Mouse (Mus musculus): ENCODE data around the gene Adcy4.

The Adcy4 gene

DNA sequence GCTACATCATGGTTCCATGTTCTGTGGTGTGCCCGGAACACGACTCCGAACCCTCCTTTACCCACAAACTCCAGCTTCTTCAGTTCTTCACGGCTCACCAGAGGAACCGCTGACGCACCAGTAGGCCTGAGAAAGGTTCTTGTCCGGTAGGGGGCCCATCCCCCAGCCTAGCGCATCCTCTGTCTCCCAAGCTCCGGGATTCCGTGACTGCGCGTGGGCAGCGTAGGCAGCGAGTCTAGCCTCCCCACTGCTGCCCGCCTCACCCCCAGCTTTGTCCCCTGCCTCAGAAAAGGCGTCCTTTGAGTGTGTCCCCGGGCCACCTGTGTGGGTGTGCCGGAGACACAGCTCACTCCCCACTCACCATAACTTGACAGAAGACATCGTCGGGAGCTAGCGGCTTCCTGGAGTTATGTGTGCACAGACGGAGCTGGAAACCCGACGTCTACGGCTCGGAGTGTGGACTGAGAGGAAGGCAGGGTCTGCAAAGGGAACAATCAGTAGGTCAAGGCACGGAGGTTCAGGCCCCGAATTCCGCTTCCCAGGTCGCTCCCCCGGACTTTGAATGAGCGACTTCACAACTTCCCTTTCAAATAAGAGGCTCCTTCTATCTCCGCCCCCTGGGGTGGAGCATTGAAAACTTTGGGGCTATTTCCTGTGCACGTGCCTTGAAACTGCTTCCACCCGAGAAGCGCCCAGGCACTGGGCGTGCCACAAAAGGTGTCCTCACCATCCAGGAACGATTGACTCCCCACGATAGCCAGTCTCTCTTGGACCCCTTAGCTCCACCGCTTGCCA lies 4.6 kb upstream of the Adcy4 start, which contains the start of gene Ripk3:
Gene Ripk3, minus strand, starts transcription at position 610 of the 795 bp plus-strand sequence.
- DNase-seq (ENCODE audit: low read depth), result peak; percentile 44

DNA sequence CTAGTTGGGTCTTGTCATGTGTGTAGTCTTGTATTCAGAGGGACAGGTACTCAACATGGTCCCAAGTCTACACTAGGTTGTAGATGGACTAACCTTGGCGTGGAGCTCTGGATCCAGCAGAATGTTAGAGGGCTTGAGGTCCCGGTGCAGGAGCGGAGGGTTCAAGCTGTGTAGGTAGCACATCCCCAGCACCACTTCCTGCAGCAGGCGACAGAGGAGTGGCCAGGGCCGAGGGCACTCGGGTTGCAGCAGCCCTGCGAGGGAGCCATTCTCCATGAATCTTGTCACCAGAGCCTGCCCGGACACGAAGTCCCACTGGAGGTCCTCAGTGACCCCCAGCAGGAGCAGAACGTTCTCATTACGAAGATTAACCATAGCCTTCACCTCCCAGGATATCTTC lies 3.8 kb upstream of the Adcy4 start:
- no peak for DNase-seq (ENCODE audit: low read depth)

DNA sequence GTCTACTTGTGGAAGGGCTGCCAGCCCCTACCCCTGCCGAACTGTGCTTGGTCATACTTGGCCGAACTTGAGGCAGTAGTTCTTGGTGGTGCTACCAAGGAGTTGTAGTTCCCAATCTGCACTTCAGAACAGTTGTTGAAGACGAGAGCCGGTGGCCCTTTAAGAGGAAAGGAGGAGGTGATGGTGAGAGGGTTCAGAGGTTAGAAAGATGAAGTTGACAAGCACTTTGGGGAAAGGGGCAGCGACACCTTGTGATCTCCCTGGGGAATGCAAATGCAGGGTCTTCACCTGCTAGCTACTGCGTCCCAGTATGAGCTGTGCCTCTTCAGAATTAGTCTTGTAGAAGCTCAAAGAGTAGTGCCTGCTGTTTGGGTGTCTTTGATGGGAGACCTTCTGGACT lies 1.3 kb upstream of the Adcy4 start:
- DNase-seq (ENCODE audit: low read depth), result no peak

DNA sequence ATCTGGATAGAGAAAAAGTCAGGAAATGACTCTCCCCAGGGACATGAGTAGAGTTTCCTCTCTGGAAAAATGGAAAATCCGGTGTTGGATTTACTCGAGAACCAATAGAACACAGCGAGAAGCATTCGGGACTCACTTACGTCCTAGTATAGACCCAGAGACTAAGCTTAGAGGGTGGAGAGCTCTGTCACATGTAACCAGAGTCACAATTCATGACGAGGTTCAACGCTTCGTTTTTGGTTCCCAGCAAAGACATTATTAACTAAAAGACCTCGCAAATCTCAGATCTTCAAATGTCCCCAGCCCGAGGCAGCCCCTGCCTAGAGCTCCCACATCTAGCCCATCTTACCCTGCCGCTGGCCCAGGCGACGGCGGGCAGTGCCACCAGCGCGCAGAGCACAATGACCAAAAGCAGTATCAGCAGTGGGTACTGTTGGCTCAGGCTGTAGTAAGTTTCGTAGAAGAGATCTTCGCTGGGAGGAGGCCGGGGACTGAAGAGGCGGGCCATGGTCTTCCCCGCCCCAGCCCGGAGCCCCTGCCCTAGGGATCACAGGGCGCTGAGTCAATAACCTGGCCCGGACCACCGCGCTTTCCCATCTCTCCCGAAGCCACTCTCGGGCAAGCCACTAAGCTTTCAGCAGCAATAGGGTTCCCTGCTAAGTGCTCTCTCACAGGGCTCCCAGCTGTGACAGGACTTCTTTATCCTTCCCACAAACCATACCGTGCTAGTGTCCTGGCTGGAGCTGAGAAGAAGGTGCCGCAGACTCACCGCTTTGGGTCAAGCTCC lies 531 bp downstream of the Adcy4 start:
- DNase-seq (ENCODE audit: low read depth), result no peak

DNA sequence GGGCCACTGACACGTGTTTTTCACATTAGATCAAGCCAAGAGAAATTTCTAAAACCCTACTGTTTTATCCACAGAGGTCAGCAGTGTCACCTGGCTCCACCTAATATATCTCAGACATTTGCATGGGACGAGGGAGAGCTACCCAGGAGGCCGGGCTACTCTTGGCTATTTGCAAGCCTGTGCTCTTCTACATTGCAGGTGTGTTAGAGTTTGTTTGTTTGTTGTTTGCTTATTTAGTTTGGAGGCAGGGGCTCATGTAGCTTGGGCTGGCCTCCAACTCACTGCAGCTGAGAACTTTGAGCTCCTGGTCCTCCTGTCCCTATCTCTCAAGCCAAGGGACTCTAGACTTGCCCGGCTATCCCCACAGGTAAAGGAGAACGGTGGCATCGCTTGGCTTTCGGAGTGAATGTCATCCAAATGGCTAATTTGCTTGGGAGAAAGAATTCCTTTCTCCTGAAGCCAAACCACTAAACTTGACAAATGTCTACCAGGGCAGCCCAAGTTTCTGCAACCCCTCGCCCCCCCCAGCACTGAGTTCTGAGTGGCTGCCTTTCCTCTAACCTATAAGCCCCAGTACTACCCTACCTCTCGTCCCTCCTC lies 1.4 kb downstream of the Adcy4 start:
- DNase-seq (ENCODE audit: low read depth), result no peak

DNA sequence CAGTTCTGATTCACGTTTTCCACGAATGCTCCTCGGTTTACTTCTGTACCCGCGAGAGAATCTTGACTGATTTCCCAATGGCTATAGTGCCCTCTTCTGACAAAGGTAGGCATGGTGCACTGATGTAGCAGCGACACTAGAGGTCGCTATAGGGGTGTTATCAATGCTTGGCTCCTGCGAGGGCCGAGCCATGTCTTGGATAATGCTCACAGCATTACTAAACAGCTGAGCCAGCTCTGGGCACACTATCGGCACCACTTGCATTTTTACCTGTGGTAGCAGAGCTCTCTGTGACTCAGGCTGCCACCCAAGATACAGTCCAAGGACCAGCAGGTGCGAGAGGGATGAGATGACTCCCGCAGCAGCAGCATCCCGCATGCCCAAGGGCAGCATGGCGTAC lies 2.6 kb downstream of the Adcy4 start:
- peak; percentile 88 for DNase-seq (ENCODE audit: low read depth)

DNA sequence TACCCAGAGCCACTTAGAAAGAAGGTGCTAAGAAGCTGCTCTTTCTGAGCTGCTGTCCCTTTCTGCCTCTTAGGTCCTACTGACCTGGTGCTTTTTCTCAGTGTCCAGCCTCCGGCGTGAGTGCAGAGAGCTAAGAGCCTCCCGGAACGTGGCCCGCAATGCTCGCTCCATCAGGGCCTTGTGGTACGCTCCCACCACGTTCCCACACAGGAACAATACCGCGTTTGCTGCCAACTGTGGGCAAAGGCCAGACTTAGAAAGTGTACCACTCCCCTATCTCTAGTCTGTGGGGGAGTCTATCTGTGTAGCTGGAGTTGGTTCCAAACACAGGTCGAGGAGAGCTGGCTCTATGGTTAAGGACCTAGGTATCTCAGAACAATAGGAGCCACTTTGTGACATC lies 3.2 kb downstream of the Adcy4 start:
- no peak for DNase-seq (ENCODE audit: low read depth)

DNA sequence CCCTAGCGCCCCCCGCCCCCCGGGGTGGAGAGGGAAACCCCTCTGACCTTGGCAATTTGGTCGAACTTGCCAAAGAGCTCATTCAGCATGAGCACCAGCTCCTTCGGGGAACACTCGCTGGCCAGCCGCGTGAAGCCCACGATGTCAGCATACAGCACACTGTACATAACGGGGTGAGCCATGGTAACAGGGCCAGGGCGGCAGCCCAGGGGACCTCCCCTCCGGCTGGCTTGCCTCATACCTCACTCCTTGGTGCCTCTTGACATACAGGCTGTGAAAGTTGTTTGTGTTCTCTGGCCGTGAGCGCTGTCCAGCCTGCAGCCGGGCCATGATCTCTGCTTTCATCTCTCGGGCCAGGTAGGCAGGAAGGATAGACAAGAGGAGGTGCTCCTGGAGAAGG lies 4.2 kb downstream of the Adcy4 start:
- no peak for DNase-seq (ENCODE audit: low read depth)

DNA sequence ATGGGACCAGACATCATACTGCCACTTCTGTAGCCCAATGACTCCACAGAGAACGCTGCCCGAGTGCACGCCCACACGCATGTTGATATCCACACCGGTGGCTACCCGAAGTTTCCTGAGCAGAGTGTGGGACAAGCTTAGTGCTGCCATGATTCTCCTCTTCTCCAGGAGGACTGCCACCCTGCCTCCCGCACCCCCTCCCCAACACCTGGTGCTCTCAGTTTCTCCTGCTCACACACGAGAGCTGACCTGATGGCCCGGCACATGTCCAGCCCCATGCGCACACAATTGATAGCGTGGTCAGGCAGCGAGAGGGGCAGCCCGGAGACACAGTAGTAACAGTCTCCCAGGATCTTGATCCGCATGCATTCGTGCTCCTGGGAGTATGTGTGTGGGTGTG lies 5.2 kb downstream of the Adcy4 start:
- no peak for DNase-seq (ENCODE audit: low read depth)

DNA sequence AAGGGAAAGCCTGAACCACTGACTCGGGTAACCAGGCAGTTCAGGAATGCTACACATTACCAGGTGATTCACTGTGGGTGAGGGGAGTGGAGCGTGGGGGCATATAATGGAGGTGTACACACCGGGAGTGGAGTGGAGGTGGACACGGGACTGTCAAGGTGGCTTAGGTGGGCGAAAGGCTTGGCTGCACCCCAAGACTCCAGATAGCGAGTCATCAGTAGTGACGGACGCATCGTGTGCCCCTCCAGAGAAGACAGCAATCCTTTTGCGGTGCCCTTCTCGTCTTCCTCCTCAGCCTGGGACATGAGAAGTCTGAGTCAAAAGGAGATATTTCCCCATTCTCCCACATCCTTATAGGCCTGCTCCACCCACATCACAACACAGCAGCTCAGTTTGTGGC lies 6.1 kb downstream of the Adcy4 start:
- DNase-seq (ENCODE audit: low read depth), result no peak

DNA sequence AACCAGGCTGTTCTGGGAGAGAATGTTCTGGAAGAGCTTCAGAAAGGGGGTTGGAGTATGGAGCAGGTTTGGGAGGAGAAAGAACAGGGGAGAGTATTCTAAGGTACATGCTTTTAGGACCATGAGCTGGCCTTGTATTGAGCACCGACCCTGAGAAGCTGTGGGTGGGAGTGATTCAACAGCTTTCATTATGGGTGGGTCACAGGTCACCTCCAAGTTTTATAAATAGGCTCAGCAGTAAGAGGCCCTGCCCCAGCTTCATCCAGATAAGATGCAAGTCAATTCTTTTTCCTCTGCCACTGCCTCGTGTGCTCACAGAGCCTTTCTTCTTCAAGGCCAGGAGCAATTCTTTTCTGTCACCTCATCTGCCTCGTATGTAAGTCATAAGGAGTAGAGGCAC lies 6.7 kb downstream of the Adcy4 start:
- DNase-seq (ENCODE audit: low read depth), result no peak

DNA sequence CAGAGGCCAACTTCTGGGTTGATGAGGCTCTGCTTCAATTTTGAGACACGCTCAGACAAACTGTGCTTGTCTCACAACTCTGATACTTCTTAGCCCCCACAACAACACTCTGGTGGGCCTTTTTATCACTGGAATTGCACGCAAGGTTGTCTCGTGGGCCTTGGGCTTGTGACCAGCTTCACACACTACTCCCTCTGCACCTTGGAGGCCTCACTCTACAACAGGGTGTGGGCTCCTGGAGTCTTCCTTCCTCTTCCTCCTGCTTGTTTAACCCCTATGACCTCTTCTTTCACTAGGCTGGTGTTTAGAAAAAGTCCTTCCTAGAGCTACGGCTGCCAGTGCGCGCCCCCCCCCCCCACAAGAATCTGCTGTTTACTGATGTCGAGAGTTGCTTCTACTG lies 7.2 kb downstream of the Adcy4 start:
- no peak for DNase-seq (ENCODE audit: low read depth)

DNA sequence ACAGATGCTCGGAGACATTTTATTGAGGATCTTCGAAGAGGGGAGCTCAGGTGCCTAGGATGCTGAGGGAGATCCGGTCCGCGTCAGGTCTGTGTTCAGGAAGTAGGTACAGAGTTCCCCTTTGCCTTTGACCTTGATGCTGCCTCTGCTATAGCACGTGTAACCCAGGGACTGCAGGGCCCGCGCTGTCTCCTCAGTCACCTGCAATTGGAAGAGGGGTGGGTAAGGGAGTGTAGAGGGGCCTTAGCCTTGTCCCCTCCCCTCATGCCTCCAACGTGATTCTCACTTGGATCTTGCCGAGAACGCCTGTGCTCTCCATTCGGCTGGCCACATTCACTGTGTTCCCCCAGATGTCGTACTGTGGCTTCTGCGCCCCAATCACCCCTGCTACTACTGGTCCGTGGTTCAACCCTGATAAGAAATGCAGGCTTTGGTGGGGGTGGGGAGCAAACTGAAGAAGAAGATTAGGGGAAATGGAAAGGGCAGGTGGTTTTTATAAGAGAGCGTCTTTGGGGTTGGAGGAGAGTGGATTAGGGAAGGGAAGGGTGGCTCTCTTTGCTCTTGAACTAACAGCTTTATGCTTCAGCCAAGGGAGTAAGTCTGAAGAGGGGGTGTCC lies 14.7 kb downstream of the Adcy4 start:
- no peak for DNase-seq (ENCODE audit: low read depth)

DNA sequence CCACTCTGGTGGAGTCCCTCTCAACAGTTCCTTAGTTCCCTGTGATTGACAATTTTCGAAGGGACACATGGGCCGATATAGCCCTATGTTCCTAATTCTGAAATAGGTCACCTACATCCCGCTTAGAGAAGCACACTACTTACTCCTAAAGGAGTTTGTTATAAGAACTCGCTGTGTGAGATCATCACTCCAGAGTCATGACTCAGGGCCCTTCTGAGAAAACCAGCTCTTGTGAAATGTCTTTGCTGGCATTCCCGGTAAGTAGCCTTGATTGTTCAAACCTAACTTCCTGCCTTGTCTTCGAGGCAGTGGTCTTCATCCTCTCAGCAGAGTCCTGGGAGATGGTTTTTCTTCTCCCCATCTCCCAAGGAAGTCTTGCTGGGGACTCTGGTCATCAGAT lies 15.3 kb downstream of the Adcy4 start:
- DNase-seq (ENCODE audit: low read depth), result peak; percentile 64

DNA sequence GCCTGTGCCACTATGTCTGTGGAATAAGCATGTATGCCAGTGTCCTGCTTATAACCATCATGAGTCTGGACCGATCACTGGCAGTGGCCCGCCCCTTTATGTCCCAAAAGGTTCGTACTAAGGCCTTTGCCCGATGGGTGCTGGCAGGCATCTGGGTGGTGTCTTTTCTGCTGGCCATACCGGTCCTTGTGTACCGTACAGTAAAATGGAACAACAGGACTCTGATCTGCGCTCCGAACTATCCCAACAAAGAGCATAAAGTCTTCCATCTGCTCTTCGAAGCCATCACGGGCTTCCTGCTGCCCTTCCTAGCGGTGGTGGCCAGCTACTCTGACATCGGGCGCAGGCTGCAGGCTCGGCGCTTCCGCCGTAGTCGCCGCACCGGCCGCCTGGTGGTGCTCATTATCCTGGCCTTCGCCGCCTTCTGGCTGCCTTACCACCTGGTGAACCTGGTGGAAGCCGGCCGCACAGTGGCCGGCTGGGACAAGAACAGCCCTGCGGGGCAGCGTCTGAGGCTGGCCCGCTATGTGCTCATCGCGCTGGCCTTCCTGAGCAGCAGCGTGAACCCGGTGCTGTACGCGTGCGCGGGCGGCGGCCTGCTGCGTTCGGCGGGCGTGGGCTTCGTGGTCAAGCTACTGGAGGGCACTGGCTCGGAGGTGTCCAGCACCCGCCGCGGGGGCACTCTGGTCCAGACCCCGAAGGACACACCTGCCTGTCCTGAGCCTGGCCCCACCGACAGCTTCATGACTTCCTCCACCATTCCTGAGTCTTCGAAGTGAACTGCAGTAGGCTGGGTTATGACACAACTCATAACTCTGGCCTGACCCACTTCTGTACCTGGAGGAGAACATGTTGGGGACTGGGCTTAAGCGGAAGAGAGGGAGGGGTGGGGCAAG lies 16.1 kb downstream of the Adcy4 start:
- DNase-seq (ENCODE audit: low read depth), result no peak

DNA sequence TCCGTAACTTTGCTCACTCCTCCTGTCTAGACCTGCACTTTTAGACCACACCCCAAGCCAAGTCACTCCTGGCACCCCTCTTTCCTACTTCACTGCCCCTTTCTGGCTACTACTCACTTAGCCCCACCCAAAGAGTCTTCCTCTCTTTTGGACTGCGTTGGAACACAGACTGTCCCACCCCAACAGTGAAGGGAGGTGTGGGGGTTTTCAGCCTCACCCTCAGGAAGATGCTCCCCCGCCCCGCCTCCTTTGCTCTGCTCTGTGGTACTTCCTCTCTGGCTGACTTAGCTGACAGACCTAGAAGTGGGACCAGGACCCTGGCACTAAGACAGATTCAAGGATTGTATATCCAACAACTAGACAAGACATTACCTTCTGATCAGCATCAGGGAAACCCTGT lies 18.2 kb downstream of the Adcy4 start, which contains the start of gene Ltb4r1:
Gene Ltb4r1, plus strand, starts transcription at position 267 of the 400 bp plus-strand sequence.
- no peak for DNase-seq (ENCODE audit: low read depth)

DNA sequence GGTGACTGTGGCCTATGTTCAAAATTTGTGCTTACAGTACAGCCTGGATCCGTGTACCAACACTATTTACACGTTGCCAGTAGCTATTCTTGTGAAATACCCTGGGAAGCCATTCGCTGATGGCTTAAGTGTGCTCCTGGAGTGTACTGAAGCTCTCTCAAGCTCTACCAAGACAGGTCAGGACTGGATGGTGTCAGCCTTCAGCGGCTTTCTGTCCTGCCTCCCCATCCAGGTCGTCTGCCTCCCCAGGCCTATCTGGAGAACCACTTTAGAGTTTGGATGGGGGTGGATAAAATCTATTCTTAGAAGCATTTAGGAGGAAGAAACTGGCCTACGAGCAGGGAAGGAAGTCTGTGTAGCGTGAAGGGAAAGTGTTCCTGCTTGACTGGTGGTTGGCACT lies 20.7 kb downstream of the Adcy4 start:
- no peak for DNase-seq (ENCODE audit: low read depth)

DNA sequence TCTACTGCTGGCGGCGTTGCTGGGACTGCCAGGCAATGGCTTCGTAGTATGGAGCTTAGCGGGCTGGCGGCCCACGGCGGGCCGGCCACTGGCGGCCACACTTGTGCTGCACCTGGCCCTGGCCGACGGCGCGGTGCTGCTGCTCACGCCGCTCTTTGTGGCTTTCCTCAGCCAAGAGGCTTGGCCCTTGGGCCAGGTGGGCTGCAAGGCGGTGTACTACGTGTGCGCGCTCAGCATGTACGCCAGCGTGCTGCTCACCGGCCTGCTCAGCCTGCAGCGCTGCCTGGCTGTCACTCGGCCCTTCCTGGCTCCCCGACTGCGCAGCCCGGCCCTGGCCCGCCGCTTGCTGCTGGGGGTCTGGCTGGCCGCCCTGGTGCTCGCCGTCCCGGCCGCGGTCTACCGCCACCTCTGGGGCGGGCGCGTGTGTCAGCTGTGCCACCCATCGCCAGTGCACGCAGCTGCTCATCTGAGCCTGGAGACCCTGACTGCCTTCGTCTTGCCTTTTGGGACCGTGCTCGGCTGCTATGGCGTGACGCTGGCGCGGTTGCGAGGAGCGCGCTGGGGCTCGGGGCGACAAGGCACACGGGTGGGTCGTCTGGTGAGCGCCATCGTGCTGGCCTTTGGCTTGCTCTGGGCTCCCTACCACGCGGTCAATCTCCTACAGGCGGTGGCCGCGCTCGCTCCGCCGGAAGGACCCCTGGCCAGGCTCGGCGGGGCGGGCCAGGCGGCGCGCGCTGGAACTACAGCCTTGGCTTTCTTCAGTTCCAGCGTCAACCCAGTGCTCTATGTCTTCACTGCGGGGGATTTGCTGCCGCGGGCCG lies 21.7 kb downstream of the Adcy4 start:
- no peak for DNase-seq (ENCODE audit: low read depth)

DNA sequence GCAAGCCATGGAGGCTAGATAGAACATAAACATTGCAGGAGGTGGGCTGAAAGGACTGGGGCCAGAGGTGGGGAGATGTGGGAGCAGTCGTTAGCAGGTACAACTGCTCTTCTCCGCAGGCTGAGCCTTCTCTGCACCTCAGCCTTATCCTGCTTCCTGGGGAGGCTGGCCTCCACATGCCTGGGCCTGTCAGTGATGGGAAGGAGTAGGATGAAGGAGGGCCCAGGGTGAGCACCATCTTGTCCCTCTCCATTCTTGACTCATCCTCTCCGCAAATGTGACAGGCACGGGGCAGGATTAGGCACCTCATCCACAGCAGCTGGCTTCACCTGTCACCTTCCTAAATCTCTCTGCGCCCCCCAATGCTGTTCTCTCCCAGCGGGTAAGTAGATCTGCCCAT lies 22.7 kb downstream of the Adcy4 start, which contains the start of gene Ltb4r2:
Gene Ltb4r2, plus strand, starts transcription at position 266 of the 400 bp plus-strand sequence.
- no peak for DNase-seq (ENCODE audit: low read depth)

DNA sequence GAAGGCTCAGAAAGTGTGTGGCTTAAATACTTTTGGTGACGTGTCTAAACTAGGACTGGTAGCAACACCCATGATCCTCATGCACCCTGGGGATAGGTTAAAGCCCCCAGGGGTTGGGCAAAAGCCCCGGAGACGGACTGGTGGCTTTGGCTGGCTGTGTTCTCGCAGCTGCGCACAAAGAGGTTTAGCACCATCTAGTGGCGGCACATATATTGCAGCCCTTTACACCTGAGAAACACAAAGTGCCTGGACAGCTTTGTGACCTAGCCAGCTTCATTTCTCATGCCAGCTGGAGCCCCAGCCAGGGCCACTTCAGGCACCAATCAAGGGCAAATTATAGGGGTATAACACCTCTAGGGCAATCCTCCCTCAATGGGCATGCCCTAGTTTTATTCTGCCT lies 23.7 kb downstream of the Adcy4 start:
- DNase-seq (ENCODE audit: low read depth), result peak; percentile 46
